Comparison of ENCODE assay signal across 10 mouse cellular contexts in the genomic region with DNA sequence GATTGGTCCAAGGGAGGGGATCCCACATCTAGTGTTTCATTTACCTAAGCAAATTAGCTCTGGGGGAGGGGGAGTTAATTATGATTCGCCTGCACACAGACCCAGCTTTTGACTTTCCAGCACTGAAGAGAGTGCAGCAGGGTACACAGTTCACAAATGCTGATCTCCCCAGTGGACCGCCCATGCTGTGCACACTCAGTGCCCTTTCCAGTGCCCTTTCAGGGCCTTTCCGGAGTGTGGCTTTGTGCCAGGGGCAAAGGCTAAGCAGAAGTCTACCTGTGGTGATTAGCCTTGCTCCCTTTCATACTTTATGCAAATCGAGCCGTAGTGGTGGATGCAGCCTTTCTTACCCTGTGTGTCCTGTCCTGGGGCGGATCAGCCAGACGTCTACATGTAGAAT. TPM values are rescaled to one million over a fixed set of nuclear protein-coding genes. Genes with fewer than 3 reads are reported as not detected.
DNase-seq lines count a peak whose midpoint lies in the region; ATAC-seq and TF ChIP-seq lines count a peak whose summit lies in the region.
"Had no signal": no experiment of that assay in that cellular context is flagged by ENCODE, and none has a peak within 500 bp of the region (broad histone marks: within the 10 kb centered on the region; RNA-seq: fewer than 3 reads in every experiment).

No protein-coding gene starts in this region.

- no peaks in the 10 kb centered on the region for H3K9me3 ChIP-seq in embryonic facial prominence, embryonic 14.5 days (ENCODE audit: control insufficient read depth, low read length)
- no peaks in the 10 kb centered on the region for H3K9me3 ChIP-seq in kidney, embryonic 16.5 days (ENCODE audit: low read length)
- no peaks in the 10 kb centered on the region for H3K9me3 ChIP-seq in neural tube, embryonic 12.5 days

- 0 out of 2 replicates have a peak overlapping the region, but pooled peaks have one; percentile 35 for H3K9ac ChIP-seq in embryonic facial prominence, embryonic 14.5 days (ENCODE audit: low read depth, low read length)
- H3K9ac ChIP-seq in kidney, embryonic 16.5 days (replicated peaks; ENCODE audit: low read length) = 0 out of 2 replicates have a peak overlapping the region, but pooled peaks have one; percentile 2
- no peak overlapping the region for H3K9ac ChIP-seq in neural tube, embryonic 12.5 days
- H3K9ac ChIP-seq: lung, embryonic 14.5 days had no signal

- peak overlapping the region; percentile 12; the same call in 1 of the 2 replicates for H3K27ac ChIP-seq in left cerebral cortex, adult 2 months
- H3K27ac ChIP-seq in embryonic facial prominence, embryonic 14.5 days (replicated peaks; ENCODE audit: low read depth, low read length) = no peak overlapping the region
- H3K27ac ChIP-seq in kidney, embryonic 16.5 days (ENCODE audit: low read length) = 0 out of 2 replicates have a peak overlapping the region, but pooled peaks have one; percentile 8
- peak overlapping the region; percentile 67; the same call in 1 of the 2 replicates for H3K27ac ChIP-seq in neural tube, embryonic 12.5 days

- H3K36me3 ChIP-seq in embryonic facial prominence, embryonic 14.5 days (ENCODE audit: control insufficient read depth, insufficient read depth, low read length) = no peaks in the 10 kb centered on the region
- no peaks in the 10 kb centered on the region for H3K36me3 ChIP-seq in kidney, embryonic 16.5 days (ENCODE audit: insufficient read depth, low read length)
- H3K36me3 ChIP-seq in neural tube, embryonic 12.5 days = no peaks in the 10 kb centered on the region

- H3K4me2 ChIP-seq in embryonic facial prominence, embryonic 14.5 days (ENCODE audit: low read depth, low read length) = 0 out of 2 replicates have a peak overlapping the region, but pooled peaks have one; percentile 8
- H3K4me2 ChIP-seq in kidney, embryonic 16.5 days (replicated peaks; ENCODE audit: low read depth, low read length) = no peak overlapping the region
- H3K4me2 ChIP-seq in neural tube, embryonic 12.5 days (replicated peaks) = peak overlapping the region; percentile 36; the same call in 1 of the 2 replicates

- DNase-seq in left cerebral cortex, adult 2 months (ENCODE audit: extremely low spot score in 1 of 2, low spot score in 2 of 2) = no peak
- no peak for DNase-seq in left cerebral cortex, postnatal 25 days (ENCODE audit: low spot score in 2 of 2)
- DNase-seq in embryonic facial prominence, embryonic 14.5 days (ENCODE audit: low spot score) = no peak
- DNase-seq in lung, postnatal 25 days (ENCODE audit: low spot score) = no peak
- no peak for DNase-seq in spleen, postnatal 4 days (ENCODE audit: low spot score in 2 of 2)
- DNase-seq in frontal cortex, postnatal 25 days (ENCODE audit: low spot score in 2 of 2) = no peak

- peaks cover 25% of the 10 kb centered on the region; the same call in 1 of the 2 replicates for H3K4me1 ChIP-seq in embryonic facial prominence, embryonic 14.5 days (ENCODE audit: control insufficient read depth, insufficient read depth, low read length)
- peaks cover 22% of the 10 kb centered on the region for H3K4me1 ChIP-seq in kidney, embryonic 16.5 days (ENCODE audit: insufficient read depth, low read length)
- H3K4me1 ChIP-seq in neural tube, embryonic 12.5 days = peaks cover 56% of the 10 kb centered on the region

- peak; percentile 15; the same call in 1 of the 2 replicates for ATAC-seq in embryonic facial prominence, embryonic 14.5 days (ENCODE audit: low read depth)
- ATAC-seq in kidney, embryonic 16.5 days (ENCODE audit: low FRiP score, low TSS enrichment) = peak; percentile 69
- peak; percentile 35 for ATAC-seq in neural tube, embryonic 12.5 days (ENCODE audit: low FRiP score, low read depth)

- intact Hi-C loops in left cerebral cortex, adult 2 months (cut with DNase I) = no loop called here
- intact Hi-C loops in left cerebral cortex, postnatal 25 days (cut with DNase I) = loop anchor here (10.0 kb wide), 1 partner anchor 1682 kb away; no protein-coding TSS in a partner anchor

- H3K27me3 ChIP-seq in embryonic facial prominence, embryonic 14.5 days (replicated peaks; ENCODE audit: control insufficient read depth, insufficient read depth, low read length) = no peaks in the 10 kb centered on the region
- H3K27me3 ChIP-seq in kidney, embryonic 16.5 days (ENCODE audit: insufficient read depth, low read length) = no peaks in the 10 kb centered on the region
- no peaks in the 10 kb centered on the region for H3K27me3 ChIP-seq in neural tube, embryonic 12.5 days (replicated peaks)
- H3K27me3 ChIP-seq: CH12.LX had no signal

- WGBS in embryonic facial prominence, embryonic 14.5 days = 35% methylated on average over 7 of the region's 7 CpGs
- 33% methylated on average over 7 of the region's 7 CpGs for WGBS in kidney, embryonic 16.5 days
- WGBS in neural tube, embryonic 12.5 days = 24% methylated on average over 7 of the region's 7 CpGs

- no peak overlapping the region for H3K4me3 ChIP-seq in left cerebral cortex, adult 2 months
- no peak overlapping the region for H3K4me3 ChIP-seq in embryonic facial prominence, embryonic 14.5 days (ENCODE audit: low read depth, low read length)
- H3K4me3 ChIP-seq in kidney, embryonic 16.5 days (ENCODE audit: low read length) = no peak overlapping the region
- no peak overlapping the region for H3K4me3 ChIP-seq in neural tube, embryonic 12.5 days

- TF ChIP-seq CTCF in left cerebral cortex, adult 2 months (IDR thresholded peaks at IDR 0.05) = no peak

RNA-seq across cellular contexts. Expression of a gene that starts 51.2 kb away (rescaled TPM):
- not detected for total RNA-seq in left cerebral cortex, adult 2 months (2021)
- total RNA-seq in left cerebral cortex, postnatal 25 days (2021) = not detected
- not detected in 2 replicates for polyA plus RNA-seq in embryonic facial prominence, embryonic 14.5 days (2014; fragmentation: Nextera tagmentation; extraction: Ambion mirVana)
- polyA plus RNA-seq in kidney, embryonic 16.5 days (2015; fragmentation: Nextera tagmentation; extraction: Ambion mirVana) = not detected in 2 replicates
- not detected in 2 replicates for polyA plus RNA-seq in neural tube, embryonic 12.5 days (2016; fragmentation: Nextera tagmentation; extraction: Ambion mirVana)
- total RNA-seq: CH12.LX had no signal
- polyA plus RNA-seq: lung, embryonic 14.5 days had no signal

Comparison
In these comparisons a context has a peak if more than half of its experiments do, and no peak if none do; other contexts are left out.
1. ATAC-seq: peak in every context shown above with its lines; median percentile 69 in kidney, embryonic 16.5 days; 35 in neural tube, embryonic 12.5 days; 15 in embryonic facial prominence, embryonic 14.5 days.